Mouse (Mus musculus) liver (tissue): Measurements from ENCODE around the gene Armc9.

Source experiments
- DNase-seq: peaks from one replicate; pipeline ENCODE4 v3.0.0-alpha.2; 2020; ENCODE audit warnings: mixed read lengths

Armc9 gene

DNA sequence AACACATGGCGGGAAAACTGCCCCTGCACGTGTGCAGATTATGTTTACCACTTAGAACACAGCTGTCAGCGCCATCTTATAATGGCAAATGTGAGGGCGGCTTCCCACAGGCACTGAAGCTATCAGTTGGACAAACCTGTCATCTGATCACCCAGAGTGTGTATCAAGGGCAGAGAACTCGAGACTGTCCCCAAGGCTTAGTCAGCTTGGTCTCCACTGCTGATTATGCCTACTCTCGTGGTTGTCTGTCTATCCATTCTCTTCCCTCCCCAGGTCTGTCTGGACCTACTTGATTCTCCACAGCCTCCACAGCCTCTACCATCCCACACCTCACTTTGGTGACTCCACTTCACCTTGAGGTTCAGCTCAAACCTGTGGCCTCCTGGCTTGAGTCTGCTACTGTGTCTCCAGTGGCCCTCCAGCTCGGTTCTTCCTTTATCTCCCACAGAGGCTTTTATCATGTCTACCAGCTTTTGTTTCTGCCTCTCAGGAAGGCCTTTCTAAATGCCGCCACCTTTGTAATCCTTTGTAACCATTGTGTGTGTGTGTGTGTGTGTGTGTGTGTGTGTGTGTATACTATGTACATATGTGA is 166.3 kb downstream of the Armc9 start:
- no peak for DNase-seq
